Mouse (Mus musculus) right cerebral cortex, adult 18-20 months (tissue): ENCODE results near the gene Sephs2.
"Not testable (repeated sequence)": the region's sequence is repeated elsewhere in the genome, so short reads cannot be mapped to it uniquely, and the experiment has no call there.

Experiments
- DNase-seq: peaks from one replicate; pipeline ENCODE4 v3.0.0; 2022; ENCODE audit warnings: mixed read lengths

Sephs2 gene

DNA sequence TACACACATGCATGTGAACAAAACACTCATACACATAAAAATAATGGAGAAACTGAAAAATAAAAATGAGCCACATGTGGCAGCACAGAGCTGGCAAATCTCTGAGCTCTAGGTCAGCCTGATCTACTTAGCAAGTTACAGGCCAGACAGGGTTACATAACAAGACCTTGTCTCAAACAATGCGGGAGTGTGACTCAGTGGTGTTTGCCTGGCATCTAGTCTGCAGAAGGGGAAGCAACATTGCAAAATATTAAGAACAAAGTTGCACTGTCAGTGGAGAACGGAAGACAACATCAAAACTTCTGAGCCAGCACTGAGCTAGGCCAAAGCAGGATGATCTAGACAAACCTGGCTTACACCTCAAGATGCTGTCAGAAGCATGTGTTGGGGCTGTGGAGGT lies 3.6 kb downstream of the Sephs2 start:
- DNase-seq, result no peak

DNA sequence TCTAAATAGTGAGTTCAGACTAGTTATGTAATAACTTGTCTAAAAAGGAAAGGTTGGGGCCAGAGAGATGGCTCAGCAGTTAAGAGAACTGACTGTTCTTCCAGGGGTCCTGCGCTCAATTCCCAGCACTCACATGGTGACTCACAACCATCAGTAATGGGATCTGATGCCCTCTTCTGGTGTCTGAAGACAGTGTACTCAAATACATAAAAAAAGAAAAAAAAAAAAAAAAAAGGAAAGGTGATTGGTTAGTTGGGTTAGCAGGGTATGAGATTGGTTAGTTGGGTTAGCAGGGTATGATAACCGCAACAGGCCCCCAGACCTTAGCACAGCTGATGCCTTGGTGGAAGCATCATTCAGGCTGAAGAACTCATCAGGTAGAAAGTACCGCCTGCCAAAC lies 10.3 kb downstream of the Sephs2 start:
- DNase-seq, result no peak

DNA sequence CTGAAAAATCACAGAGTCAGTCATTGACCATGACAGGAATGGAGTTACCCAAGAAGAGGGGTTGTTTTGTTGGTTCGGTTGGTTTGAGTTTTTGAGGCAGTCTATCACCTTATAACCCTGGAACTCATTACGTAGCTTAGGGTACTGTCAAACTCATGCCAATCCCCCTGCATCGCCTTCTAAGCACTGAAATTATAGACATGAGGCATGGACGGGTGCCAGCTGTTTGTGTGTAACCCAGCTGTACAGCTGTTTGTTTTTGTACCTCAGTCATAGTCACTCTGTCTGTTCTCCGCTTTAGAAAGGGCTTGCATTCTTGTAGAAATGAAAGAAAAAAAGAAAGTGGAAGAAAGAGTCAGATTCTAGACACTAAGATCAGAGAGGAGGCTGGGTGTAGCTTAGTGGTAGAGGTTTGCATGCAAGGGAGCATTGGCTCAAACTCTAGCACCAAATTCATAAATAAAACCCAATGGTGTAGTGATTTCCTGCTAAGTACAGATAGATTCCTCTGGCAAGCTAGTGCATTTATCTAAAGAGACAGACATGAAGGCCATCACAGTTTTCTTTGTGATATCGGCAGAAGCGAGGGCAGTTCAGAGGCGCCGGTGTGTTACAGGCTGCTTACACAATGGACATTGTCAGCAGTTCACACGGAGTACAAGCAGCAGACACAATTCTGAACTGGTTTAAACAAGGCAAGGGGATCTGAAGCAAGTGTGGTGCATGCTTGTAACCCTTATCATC lies 11.5 kb downstream of the Sephs2 start:
- no peak for DNase-seq

DNA sequence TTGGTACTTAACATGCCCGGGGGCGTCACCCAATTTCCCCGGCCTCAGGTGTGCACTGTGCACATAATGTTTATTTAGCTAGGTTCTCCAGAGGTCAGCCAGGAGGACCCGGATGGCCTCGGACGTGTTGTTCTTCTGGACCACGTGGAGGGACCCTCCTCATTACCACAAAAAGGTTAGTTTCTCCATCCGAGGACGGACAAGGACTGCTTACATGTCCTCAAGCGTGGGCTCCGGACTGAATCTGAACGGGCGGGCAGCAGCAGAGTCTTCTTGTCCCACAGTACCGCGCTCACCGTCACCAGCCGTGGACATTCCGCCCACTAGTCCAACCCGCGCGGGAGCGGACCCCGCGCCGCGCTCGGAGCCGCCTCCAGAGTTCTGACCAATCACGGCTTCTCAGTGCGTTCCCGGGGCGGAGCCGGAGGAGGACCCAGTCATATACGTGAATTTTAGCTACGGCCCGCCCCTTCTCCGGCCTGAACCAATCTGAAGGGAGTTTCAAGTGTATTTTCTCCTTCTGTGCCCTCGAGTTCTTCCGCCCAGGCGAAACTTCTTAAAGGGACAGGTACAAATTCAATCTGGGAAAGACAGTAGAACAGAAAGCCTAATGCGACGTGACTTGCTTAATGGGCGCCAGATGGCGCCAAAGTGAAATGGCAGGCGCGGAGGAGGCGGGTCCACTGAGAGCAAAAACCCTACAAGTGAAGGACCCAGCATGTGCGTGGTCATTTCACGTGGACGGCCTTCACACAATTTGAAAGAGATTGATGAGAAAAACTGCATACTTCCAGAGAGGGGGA lies 13.3 kb downstream of the Sephs2 start, which contains the start of gene Dctpp1:
Dctpp1 (minus strand) TSS at position 401 of the 803 bp plus-strand sequence.
- DNase-seq, result peak; percentile 99

DNA sequence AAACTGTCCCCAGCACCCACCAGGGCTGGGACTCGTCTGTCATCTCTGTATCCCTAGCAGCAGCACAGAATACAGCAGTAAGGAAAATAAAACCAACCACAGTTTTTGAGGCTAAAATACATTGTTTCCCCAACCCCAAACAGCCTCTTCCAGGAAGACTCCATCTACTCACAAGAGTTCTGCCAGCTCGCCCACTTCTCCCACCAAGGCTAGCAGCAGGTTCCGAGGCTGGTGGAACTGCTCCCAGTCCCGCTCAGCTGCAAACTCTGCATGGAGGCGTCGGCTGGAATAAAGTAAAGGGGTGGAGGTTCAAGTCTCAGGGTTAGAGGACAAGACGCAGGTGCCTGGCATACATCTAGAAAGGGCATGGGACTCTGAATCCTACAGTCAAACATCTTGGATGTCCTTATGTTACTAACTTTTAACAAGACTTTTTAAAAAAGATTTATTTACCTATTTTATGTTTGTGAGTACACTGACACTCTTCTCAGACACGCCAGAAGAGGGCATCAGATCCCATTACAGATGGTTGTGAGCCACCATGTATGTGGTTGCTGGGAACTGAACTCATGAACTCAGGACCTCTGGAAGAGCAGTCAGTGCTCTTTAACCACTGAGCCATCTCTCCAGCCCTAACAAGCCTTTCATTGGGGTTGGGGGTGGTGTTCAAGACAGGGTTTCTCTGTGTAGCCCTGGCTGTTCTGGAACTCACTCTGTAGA lies 14.5 kb downstream of the Sephs2 start:
- peak; percentile 50 for DNase-seq

DNA sequence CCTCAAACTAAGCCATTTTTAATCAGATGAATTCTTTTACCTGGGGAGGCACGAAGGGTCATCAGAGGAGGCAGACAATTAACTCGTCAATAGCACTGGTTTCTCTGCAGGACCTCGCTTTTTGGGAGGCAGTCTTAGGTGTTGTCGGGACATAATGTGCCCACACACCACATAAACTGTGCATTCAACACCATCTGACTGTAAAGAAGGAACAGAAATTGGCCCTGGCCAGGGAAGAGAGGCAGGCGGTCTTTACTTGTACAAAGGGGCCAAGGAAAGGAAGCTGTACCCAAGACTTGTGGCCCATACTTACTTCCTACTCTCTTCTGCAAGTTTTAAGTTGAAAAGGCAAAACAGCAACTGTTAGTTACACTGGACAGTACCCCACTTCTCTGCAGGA lies 17.3 kb downstream of the Sephs2 start:
- no peak for DNase-seq

DNA sequence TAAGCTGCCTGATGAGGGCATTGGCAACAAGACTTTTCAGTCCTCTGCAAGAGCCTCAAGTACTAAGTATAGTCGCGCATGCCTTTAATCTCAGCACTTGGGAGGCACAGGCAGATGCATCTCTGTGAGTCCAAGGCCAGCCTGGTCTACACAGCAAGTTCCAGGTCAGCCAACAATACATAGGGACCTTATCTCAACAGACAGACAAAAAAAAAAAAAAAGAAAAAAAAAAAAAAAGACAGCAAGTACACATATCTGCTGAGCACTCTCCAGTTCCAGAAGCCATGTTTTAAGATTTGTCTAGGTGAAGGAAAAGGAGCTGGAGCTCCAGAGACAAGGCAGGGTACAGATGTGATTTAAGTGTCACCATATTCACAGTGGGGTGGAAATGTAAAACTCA lies 17.9 kb downstream of the Sephs2 start:
- no peak for DNase-seq

DNA sequence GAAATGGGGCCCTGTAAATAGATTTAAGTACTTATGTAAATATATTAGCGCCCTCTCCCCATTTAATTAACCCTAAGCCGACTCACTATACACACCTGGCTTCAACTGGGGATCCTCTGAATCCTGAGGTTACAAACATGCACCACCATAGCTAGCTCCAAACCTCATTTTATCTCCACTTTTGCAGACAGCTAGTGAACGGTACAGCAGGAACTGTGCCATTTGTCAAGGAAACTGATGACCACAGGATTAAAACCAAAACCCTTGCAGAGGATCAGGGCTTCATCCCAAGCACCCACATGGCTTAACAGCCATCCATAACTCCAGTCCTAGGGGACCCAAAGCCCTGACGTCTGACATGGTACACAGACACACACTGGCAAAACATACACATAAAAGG lies 18.8 kb downstream of the Sephs2 start:
- no peak for DNase-seq

DNA sequence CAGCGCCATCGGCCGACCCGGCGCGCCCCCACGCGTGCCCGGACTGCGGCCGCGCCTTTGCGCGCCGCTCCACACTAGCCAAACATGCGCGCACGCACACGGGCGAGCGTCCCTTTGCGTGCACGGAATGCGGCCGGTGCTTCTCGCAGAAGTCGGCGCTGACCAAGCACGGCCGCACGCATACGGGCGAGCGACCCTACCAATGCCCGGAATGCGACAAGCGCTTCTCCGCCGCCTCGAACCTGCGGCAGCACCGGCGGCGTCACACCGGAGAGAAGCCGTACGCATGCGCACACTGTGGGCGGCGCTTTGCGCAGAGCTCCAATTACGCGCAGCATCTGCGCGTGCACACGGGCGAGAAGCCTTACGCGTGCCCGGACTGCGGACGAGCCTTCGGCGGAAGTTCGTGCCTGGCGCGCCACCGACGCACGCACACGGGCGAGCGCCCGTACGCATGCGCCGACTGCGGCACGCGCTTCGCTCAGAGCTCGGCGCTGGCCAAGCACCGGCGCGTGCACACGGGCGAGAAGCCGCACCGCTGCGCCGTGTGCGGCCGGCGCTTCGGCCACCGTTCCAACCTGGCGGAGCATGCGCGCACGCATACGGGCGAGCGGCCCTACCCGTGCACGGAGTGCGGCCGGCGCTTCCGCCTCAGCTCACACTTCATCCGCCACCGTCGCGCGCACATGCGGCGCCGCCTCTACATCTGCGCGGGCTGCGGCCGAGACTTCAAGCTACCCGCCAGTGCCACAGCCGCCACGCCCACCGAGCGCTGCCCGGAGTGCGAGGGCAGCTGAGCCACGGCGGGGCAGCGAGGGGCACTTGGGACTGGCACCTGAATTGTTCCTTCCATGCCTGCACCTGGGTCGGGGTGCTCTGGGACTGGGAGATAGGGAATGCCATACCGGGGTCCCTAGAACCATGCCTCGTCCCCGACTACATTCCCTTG lies 19.8 kb downstream of the Sephs2 start:
- peak; percentile 96 for DNase-seq

DNA sequence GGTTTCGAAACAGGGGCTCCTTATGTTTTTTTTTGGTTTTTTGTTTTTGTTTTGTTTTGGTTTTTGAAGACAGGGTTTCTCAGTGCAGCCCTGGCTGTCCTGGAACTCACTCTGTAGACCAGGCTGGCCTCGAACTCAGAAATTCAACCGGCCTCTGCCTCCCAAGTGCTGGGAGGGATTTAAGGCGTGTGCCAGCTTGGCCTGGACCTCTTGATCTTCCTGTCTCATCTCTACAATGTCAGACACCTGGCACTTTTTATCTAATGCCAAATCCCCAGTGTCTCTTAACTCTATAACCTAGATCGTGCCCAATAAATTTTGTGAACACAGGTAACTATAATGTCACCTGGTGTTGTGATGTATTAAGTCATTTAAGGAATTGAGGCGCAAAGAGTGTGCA lies 20.5 kb downstream of the Sephs2 start:
- DNase-seq, result no peak

DNA sequence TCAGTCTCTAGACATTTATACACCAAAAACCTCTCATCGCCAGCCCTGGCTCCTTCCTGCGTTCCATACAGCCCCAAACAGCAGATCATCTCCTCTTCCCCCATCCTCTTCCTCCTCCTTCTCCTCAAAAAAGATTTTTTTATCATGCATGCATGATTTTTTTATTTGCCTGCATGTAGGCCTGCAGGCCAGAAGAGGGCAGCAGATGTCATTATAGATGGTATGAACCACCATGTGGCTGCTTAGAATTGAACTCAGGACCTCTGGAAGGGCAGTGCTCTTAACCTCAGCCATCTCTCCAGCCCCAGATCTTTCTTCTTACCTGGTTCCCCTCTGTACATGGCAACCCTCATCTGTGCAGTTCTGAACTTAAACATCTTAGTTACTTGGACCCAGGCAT lies 21.4 kb downstream of the Sephs2 start:
- no peak for DNase-seq

DNA sequence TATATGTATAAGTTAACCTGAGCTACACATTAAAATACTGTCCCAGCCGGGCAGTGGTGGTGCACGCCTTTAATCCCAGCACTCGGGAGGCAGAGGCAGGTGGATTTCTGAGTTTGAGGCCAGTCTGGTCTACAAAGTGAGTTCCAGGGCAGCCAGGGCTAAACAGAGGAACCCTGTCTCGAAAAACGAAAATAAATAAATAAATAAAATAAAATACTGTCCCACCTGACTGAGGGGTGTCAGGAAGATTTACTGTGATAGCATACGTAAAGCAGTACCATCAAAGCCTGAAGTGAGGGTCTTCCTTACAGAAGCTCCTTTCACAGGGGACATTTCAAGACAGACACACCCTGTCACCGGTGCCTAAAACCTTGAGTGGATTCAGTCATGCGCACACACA lies 23.3 kb downstream of the Sephs2 start:
- DNase-seq, result not testable (repeated sequence)

DNA sequence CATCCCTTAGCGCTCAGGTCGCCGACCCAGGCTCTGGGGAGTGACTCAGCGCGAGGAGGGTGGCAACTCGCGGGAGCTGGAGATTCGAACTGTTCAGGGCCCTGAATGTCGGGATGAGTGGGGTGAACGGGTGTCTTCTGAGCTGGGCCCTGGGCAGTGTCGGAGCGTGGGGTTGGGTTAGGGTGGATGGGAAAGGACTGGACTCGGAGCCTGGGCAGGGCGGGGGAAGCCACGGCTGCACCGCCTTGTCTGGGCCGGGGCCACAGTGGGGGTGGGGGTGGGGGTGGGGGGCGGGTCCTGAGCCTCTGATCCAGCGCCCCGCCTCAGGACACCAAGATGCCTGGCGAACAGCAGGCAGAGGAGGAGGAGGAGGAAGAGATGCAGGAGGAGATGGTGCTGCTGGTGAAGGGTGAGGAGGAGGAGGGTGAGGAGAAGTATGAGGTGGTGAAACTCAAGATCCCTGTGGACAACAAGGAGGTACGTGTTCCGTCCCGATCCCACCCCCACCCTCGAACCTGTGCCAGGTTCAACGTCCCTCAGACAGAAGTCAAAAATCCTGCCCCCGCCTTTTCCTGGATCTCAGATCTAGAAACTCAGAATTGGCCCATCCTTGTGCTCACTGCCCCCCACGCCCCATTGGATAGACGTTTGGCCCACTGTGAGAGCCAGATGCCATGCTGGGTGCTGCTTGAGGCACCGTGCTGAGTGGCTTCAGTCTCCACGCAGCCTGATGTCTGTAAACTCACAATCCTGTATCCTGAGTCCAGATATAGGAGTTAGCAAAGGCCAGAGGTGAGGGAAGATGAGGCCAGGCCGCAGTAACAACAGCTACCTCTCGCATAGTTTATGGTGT lies 29.0 kb downstream of the Sephs2 start:
- DNase-seq, result peak; percentile 23

DNA sequence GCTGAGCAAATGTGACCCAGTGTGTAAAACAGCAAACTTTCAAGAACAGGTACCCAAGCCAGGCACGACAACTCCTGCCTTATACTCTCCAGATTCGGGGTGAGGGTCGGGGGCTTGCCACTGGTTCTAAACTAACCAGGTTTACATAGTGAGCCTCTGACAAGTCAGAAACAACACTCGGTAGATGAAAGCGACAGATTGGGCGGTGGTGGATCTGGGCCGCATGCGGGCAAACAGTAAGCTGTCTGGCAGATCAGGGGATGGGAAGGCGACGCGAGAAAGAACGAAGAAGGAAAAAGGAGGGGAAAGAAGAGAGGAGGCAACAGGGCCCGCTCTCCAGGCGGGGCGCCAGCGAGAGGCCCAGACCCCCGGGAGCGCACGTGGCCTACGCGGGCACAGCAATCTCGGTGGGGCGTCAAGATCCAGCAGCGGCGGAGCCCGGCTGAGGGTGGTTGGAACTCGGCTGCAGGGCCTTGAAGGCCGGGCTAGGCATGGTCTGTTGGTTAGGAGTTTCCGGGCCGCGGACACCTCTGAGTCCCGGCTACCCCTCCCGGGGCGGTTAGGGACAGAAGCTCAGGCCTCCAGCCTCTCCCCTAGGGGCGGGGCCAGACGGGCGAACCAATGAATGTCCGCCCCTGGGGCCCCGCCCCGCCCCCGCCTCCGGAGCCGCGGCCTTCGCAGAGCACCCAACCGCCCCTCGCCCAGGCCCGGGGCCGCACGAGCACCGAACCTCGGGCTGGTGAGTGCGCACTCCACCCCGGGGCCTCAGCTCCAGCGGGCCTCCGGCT lies 29.8 kb downstream of the Sephs2 start, which contains the start of gene Zfp771:
Zfp771 (plus strand) TSS at position 405 of the 788 bp plus-strand sequence.
- DNase-seq, result peak; percentile 96

DNA sequence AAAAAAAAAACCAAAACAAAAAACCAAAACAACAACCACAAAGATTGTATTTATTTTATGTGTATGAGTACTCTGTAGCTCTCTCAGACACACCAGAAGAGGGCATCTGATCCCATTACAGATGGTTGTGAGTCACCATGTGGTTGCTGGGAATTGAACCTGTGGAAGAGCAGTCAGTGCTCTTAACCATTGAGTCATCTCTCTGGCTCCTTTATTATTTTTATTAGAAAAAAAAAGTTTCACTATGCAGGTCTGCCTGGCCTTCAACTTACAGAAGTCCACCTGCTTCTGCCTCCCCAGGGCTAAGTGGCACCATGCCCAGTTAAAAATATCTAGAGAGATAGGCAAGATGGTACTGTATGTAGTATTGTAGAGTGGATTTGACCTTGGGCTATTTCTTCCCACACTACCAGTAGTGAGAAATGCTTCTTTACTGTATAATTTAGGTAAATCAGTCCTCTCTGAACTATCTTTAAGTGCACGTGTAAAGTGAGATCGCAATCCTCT lies 30.4 kb downstream of the Sephs2 start:
- no peak for DNase-seq

DNA sequence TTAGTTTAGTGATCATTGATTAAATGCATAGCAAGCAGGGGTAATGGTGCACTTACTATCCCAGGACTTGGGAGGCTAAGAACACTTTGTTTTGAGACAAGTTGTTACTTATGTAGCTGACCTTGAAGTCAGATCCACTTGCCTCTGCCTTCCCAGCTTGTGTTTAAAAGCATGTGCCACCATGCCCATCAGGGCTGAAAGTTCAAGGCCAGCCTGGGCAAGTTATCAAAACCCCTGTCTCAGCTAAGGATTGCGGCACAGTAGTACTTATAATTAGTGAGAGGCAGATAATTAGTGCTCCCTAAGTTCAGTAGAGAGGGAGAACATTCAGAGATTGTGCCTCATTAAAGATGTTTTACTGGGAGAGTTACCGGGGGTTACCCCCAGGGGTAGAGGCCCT lies 39.1 kb downstream of the Sephs2 start:
- DNase-seq, result no peak

DNA sequence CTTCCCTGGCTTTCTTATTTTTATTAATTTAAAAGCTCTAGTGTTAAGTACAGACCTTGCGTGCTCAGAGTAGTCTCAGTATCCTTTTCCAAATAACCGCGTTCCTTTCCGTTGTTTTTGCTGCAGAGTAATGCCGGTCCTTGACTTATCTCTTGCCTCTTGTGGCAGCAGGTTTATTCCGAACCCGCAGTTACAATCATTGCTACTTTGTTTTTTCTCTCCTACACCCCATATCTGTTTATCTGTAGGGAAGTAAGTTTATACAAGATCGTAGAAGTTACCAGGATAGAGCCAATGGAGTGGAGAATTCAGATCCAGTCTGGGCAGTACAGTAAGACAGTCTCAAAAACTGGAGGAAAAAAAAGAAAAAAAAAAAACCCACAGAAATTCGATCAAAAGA lies 40.1 kb downstream of the Sephs2 start:
- DNase-seq, result no peak

DNA sequence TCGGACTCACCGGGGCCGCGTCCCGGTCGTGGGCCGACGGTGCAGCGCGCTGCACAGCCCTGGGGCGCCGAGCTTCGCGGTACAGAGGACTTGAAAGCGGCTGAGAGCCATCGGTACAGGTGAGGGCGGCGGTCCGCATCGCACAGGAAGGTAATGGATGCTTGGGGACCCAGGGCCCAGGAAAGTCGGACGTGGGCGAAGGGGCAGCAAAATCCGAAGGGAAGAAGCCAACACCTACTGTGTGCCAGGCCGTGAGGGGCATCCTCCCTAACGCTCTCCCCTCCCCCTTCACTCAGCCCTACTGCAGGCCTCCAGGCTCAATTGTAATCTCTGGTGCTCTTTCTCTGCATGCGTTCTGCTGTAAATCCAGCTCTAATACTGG lies 40.5 kb downstream of the Sephs2 start:
- DNase-seq, result peak; percentile 21

DNA sequence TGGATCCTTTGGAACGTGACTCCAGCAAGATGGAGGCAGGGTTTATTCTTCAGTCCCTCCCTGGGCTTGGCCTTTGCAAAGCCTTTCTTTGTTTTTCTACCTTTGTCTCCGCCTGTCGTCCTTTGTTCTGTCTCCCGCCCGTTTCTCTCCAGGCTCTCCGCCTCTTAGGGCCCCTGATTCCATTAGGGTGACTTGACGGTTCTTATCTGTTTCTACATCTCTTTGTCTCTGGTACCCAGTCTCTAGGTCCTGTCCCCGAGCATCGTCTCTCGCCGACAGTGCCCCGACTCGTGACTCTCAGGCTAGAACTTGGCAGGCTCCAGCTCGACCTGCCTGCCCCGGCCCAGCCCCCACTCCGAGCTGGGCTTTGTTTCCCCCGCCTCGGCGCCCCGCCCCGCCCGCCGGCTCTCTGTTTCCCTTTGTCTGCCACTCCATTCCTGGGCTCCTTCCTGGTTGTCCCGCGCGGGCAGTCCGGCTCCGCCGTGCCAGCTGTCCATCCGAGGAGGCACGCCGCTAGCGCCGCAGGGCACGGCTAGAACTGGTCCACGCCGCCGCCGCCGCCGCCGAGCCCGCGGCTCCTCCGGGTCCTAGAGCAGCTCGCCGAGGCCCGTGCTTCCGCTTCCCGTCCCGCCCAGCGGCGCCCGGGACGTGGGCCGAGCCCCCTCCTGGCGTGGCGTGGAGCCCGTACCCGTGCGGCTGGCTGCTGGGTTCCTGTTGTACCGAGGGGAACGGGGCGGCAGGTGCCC lies 41.1 kb downstream of the Sephs2 start, which contains the start of the genes Zfp553 and Sept1:
Zfp553 (plus strand) TSS at position 440 of the 746 bp plus-strand sequence.
Sept1 (minus strand) TSS at position 509 of the 746 bp plus-strand sequence.
- DNase-seq, result peak; percentile 88
